Comparison of ENCODE assay signal across 9 mouse cellular contexts in genomic region chr13:44306275-44307050, GRCm38 (mm10).
DNase-seq lines count a peak whose midpoint lies in the region; ATAC-seq and TF ChIP-seq lines count a peak whose summit lies in the region.
"Had no signal": no experiment of that assay in that cellular context is flagged by ENCODE, and none has a peak within 500 bp of the region (broad histone marks: within the 10 kb centered on the region; RNA-seq: fewer than 3 reads in every experiment).

No protein-coding gene starts in this region.

- no peaks in the 10 kb centered on the region for H3K27me3 ChIP-seq in liver, adult 2 months (ENCODE audit: control insufficient read depth, insufficient read depth, low read length)
- no peaks in the 10 kb centered on the region for H3K27me3 ChIP-seq in liver, embryonic 11.5 days (replicated peaks; ENCODE audit: control insufficient read depth, insufficient read depth, low read length)
- H3K27me3 ChIP-seq in lung, embryonic 16.5 days (ENCODE audit: control insufficient read depth, insufficient read depth, low read depth, low read length), result no peaks in the 10 kb centered on the region
- H3K27me3 ChIP-seq in forebrain, embryonic 10.5 days (ENCODE audit: poor library complexity, severe bottlenecking), result no peaks in the 10 kb centered on the region
- H3K27me3 ChIP-seq: liver, embryonic 13.5 days had no signal

- peak; percentile 99 for DNase-seq in liver, adult 2 months (ENCODE audit: extremely low read depth, low read depth, low spot score)
- no peak for DNase-seq in liver, embryonic 11.5 days (ENCODE audit: low spot score)
- DNase-seq in adrenal gland, postnatal 25 days, result peak; percentile 42
- peak; percentile 93 for DNase-seq in gastrocnemius, postnatal 25 days
- no peak for DNase-seq in B cell, adult 2 months
- no peak for DNase-seq in spleen, postnatal 4 days (ENCODE audit: low spot score in 2 of 2)
- DNase-seq in forebrain, embryonic 10.5 days (ENCODE audit: extremely low spot score, low spot score), result no peak
- DNase-seq: liver, embryonic 13.5 days had no signal

- H3K27ac ChIP-seq in liver, adult 2 months (replicated peaks; ENCODE audit: insufficient read depth, low read depth, low read length), result peak overlapping the region; percentile 59
- no peak overlapping the region for H3K27ac ChIP-seq in liver, embryonic 11.5 days (ENCODE audit: low read depth, low read length)
- H3K27ac ChIP-seq in lung, embryonic 16.5 days (ENCODE audit: low read length), result no peak overlapping the region
- no peak overlapping the region for H3K27ac ChIP-seq in forebrain, embryonic 10.5 days
- H3K27ac ChIP-seq: liver, embryonic 13.5 days had no signal

- H3K79me2 ChIP-seq in liver, adult 2 months (ENCODE audit: control insufficient read depth, insufficient read depth, low read length), result no peaks in the 10 kb centered on the region

- no peak for ATAC-seq in liver, embryonic 11.5 days (replicated peaks; ENCODE audit: low FRiP score)
- ATAC-seq in lung, embryonic 16.5 days (ENCODE audit: low read depth), result peak; percentile 26; the same call in 1 of the 2 replicates

- no peaks in the 10 kb centered on the region for H3K9me3 ChIP-seq in liver, embryonic 11.5 days (ENCODE audit: control insufficient read depth, low read length)
- H3K9me3 ChIP-seq in lung, embryonic 16.5 days (ENCODE audit: control insufficient read depth, low read length), result no peaks in the 10 kb centered on the region
- no peaks in the 10 kb centered on the region for H3K9me3 ChIP-seq in forebrain, embryonic 10.5 days
- H3K9me3 ChIP-seq: liver, embryonic 13.5 days had no signal

- no peaks in the 10 kb centered on the region for H3K36me3 ChIP-seq in liver, adult 2 months (ENCODE audit: control insufficient read depth, insufficient read depth, low read length)
- H3K36me3 ChIP-seq in liver, embryonic 11.5 days (ENCODE audit: control insufficient read depth, insufficient read depth, low read length), result no peaks in the 10 kb centered on the region
- no peaks in the 10 kb centered on the region for H3K36me3 ChIP-seq in lung, embryonic 16.5 days (ENCODE audit: control insufficient read depth, insufficient read depth, low read length)
- no peaks in the 10 kb centered on the region for H3K36me3 ChIP-seq in forebrain, embryonic 10.5 days (replicated peaks)
- H3K36me3 ChIP-seq: liver, embryonic 13.5 days had no signal

- no peak for TF ChIP-seq CTCF in liver, adult 2 months (IDR thresholded peaks at IDR 0.05; ENCODE audit: low read depth, low read length)

- H3K4me3 ChIP-seq in liver, adult 2 months (ENCODE audit: insufficient read depth, low read depth, low read length), result no peak overlapping the region
- H3K4me3 ChIP-seq in liver, embryonic 11.5 days (ENCODE audit: low read depth, low read length), result no peak overlapping the region
- H3K4me3 ChIP-seq in lung, embryonic 16.5 days (ENCODE audit: low read length), result no peak overlapping the region
- no peak overlapping the region for H3K4me3 ChIP-seq in forebrain, embryonic 10.5 days
- H3K4me3 ChIP-seq: liver, embryonic 13.5 days had no signal

- 23% methylated on average over 15 of the region's 15 CpGs for WGBS in liver, adult 2 months
- WGBS in liver, embryonic 11.5 days, result 77% methylated on average over 15 of the region's 15 CpGs
- WGBS in lung, embryonic 16.5 days, result 67% methylated on average over 15 of the region's 15 CpGs
- WGBS in forebrain, embryonic 10.5 days, result 91% methylated on average over 15 of the region's 15 CpGs

- TF ChIP-seq POLR2A in liver, adult 2 months (IDR thresholded peaks at IDR 0.05; ENCODE audit: extremely low read depth, insufficient read depth, low read length), result no peak

- peaks cover 4% of the 10 kb centered on the region for H3K4me1 ChIP-seq in liver, adult 2 months (ENCODE audit: control insufficient read depth, insufficient read depth, low read length)
- no peaks in the 10 kb centered on the region for H3K4me1 ChIP-seq in liver, embryonic 11.5 days (replicated peaks; ENCODE audit: control insufficient read depth, insufficient read depth, low read length)
- H3K4me1 ChIP-seq in lung, embryonic 16.5 days (replicated peaks; ENCODE audit: control insufficient read depth, insufficient read depth, low read length), result no peaks in the 10 kb centered on the region
- H3K4me1 ChIP-seq in forebrain, embryonic 10.5 days, result peaks cover 12% of the 10 kb centered on the region
- H3K4me1 ChIP-seq: liver, embryonic 13.5 days had no signal

- H3K9ac ChIP-seq in liver, adult 2 months (ENCODE audit: low read depth, low read length), result no peak overlapping the region
- no peak overlapping the region for H3K9ac ChIP-seq in liver, embryonic 11.5 days (ENCODE audit: low read depth, low read length)
- no peak overlapping the region for H3K9ac ChIP-seq in lung, embryonic 16.5 days (ENCODE audit: low read length)
- H3K9ac ChIP-seq: liver, embryonic 13.5 days had no signal

- H3K4me2 ChIP-seq in liver, embryonic 11.5 days, result no peak overlapping the region
- no peak overlapping the region for H3K4me2 ChIP-seq in lung, embryonic 16.5 days (ENCODE audit: low read depth, low read length)
- H3K4me2 ChIP-seq: liver, embryonic 13.5 days had no signal

Comparison
In these comparisons a context has a peak if more than half of its experiments do, and no peak if none do; other contexts are left out.
1. DNase-seq: peak in liver, adult 2 months (single experiment), adrenal gland, postnatal 25 days (single experiment) and gastrocnemius, postnatal 25 days (single experiment); none in liver, embryonic 11.5 days (single experiment), B cell, adult 2 months (0 of 2), spleen, postnatal 4 days (0 of 2) and forebrain, embryonic 10.5 days (single experiment).